Mouse (Mus musculus): ENCODE measurements around the gene Xylt1. TPM values are rescaled to one million over a fixed set of nuclear protein-coding genes. Genes with fewer than 3 reads are reported as not detected.

The Xylt1 gene
- polyA plus RNA-seq, 1 experiment from 2014 or later: 2.0 TPM

DNA sequence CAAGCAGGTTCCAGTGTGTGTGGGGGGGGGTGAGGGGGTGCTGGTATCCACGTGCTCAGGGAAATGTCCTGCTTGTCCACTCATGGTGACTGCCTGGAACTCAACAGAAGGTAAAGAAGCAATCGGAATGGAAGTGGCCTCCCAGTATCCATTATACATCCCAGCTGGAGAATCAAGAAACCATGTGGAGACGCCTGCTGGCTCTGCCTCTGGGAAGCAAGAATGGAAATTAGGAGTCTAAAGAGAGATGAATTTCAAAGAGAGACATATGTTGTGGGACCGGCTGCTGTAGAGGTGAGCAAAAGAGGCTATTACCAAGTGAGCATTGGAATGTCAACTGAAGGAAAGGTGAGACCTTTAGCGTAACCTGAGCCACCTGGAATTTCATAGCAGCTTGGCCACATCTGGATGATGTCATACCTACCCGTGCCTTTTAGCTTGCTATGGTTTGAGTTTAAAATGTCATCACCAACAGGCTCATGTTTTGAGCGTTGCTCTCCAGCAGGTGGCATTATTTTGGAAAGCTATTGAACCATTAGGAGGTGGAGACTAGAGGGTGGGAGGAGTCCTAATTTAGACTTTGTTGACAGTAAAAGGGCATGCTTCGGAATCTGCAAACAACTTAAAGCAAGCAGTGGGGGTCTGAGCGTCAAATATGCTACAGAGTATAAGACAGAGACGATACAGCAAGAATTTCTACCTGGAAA lies 329.3 kb downstream of the Xylt1 start:
- H3K36me3 ChIP-seq: no peaks in the 10 kb centered on the region
- H3K4me2 ChIP-seq (replicated peaks): no peak overlapping the region
- no peak overlapping the region for H3K4me3 ChIP-seq
- no peak overlapping the region for H3K27ac ChIP-seq (replicated peaks)
- H3K9ac ChIP-seq (replicated peaks): no peak overlapping the region
- H3K4me1 ChIP-seq: peaks cover 9% of the 10 kb centered on the region
- 61% methylated on average over 10 of the region's 10 CpGs for WGBS
- no peaks in the 10 kb centered on the region for H3K27me3 ChIP-seq
- 0 out of 2 replicates have a peak, but pooled peaks have one; percentile 16 for ATAC-seq (replicated peaks)
- no peaks in the 10 kb centered on the region for H3K9me3 ChIP-seq

DNA sequence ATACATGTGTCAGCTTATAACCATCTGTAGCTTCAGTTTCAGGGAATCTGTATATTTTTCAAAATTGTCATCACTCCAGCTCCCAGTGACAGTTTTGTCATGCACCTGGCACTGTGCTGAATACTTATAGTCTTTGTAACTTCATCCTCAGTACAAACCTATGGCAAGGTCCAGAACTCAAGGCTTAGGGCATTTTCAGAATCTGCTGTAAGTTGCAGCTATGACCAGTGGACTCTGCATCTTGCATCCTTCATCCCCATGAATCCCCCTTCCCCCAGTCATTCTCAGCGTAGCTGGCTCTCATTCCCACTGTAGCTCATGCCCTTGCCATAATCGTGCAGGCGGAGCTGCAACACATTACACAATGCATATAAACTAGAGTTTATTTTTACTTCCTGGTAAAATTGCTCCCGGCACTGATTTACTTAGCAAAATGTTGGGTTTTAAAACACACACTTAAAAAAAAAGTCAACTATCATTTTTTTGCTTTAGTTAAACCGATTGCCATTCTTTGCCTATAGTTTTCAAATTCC lies 336.2 kb downstream of the Xylt1 start:
- no peaks in the 10 kb centered on the region for H3K4me1 ChIP-seq
- 75% methylated on average over 5 of the region's 5 CpGs for WGBS
- no peak overlapping the region for H3K27ac ChIP-seq (replicated peaks)
- no peak for ATAC-seq (replicated peaks)
- no peak overlapping the region for H3K4me2 ChIP-seq (replicated peaks)
- no peak overlapping the region for H3K4me3 ChIP-seq
- no peaks in the 10 kb centered on the region for H3K27me3 ChIP-seq
- H3K9ac ChIP-seq (replicated peaks): no peak overlapping the region
- H3K9me3 ChIP-seq: no peaks in the 10 kb centered on the region
- no peaks in the 10 kb centered on the region for H3K36me3 ChIP-seq

DNA sequence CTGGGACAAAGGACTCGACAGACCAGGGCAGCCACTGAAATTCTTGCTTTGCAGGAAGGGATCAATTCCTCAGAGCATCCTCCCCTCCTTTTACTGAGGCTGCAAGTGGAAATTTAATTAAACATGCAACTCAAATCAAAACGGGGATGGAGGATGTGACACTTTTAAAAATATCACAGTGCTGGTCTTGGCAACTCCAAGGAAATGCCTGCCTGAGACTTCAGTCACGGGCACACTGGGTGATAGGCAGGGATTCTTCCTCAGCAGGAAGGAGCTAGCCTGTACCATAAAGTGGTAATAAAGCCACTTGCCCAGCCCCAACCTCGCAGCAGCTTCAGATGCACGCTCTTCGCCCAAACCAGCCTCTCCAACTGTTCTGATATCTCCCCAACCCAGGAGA lies 339.6 kb downstream of the Xylt1 start:
- no peaks in the 10 kb centered on the region for H3K4me1 ChIP-seq
- no peak overlapping the region for H3K9ac ChIP-seq (replicated peaks)
- ATAC-seq (replicated peaks): no peak
- no peak overlapping the region for H3K4me2 ChIP-seq (replicated peaks)
- no peak overlapping the region for H3K27ac ChIP-seq (replicated peaks)
- H3K4me3 ChIP-seq: no peak overlapping the region
- H3K9me3 ChIP-seq: no peaks in the 10 kb centered on the region
- H3K27me3 ChIP-seq: no peaks in the 10 kb centered on the region
- H3K36me3 ChIP-seq: no peaks in the 10 kb centered on the region
- WGBS: 69% methylated on average over 6 of the region's 6 CpGs

All from forebrain, embryonic 15.5 days (tissue).